Mouse (Mus musculus): ENCODE results near the gene Olfr787. TPM values are rescaled to one million over a fixed set of nuclear protein-coding genes. Genes with fewer than 3 reads are reported as not detected.

Olfr787 gene
- polyA plus RNA-seq, 1 experiment from 2014 or later: not detected

Other genes with a start within 250 kb of the Olfr787 start
- not detected in 2 replicates for gene Olfr774, start 225.7 kb upstream of the Olfr787 start, polyA plus RNA-seq (2014; fragmentation: Nextera tagmentation; extraction: Ambion mirVana)
- not detected in 2 replicates for gene Olfr775, start 213.4 kb upstream of the Olfr787 start, polyA plus RNA-seq (2014; fragmentation: Nextera tagmentation; extraction: Ambion mirVana)
- gene Olfr776, start 202.7 kb upstream of the Olfr787 start, polyA plus RNA-seq (2014; fragmentation: Nextera tagmentation; extraction: Ambion mirVana): not detected in 2 replicates
- not detected in 2 replicates for gene Olfr777, start 190.4 kb upstream of the Olfr787 start, polyA plus RNA-seq (2014; fragmentation: Nextera tagmentation; extraction: Ambion mirVana)
- gene Olfr780, start 143.7 kb upstream of the Olfr787 start, polyA plus RNA-seq (2014; fragmentation: Nextera tagmentation; extraction: Ambion mirVana): not detected in 2 replicates
- gene Olfr781, start 133.0 kb upstream of the Olfr787 start, polyA plus RNA-seq (2014; fragmentation: Nextera tagmentation; extraction: Ambion mirVana): not detected in 2 replicates
- not detected in 2 replicates for gene Olfr782, start 113.0 kb upstream of the Olfr787 start, polyA plus RNA-seq (2014; fragmentation: Nextera tagmentation; extraction: Ambion mirVana)
- gene Olfr784, start 77.8 kb upstream of the Olfr787 start, polyA plus RNA-seq (2014; fragmentation: Nextera tagmentation; extraction: Ambion mirVana): 0.09 TPM in 1 of 2 replicates, not detected in the other
- not detected in 2 replicates for gene Olfr785, start 56.4 kb upstream of the Olfr787 start, polyA plus RNA-seq (2014; fragmentation: Nextera tagmentation; extraction: Ambion mirVana)
- gene Olfr786, start 34.6 kb upstream of the Olfr787 start, polyA plus RNA-seq (2014; fragmentation: Nextera tagmentation; extraction: Ambion mirVana): not detected in 2 replicates
- gene Olfr788, start 9.1 kb downstream of the Olfr787 start, polyA plus RNA-seq (2014; fragmentation: Nextera tagmentation; extraction: Ambion mirVana): not detected in 2 replicates
- gene Olfr789, start 22.9 kb downstream of the Olfr787 start, polyA plus RNA-seq (2014; fragmentation: Nextera tagmentation; extraction: Ambion mirVana): not detected in 2 replicates
- gene Olfr790, start 36.6 kb downstream of the Olfr787 start, polyA plus RNA-seq (2014; fragmentation: Nextera tagmentation; extraction: Ambion mirVana): not detected in 2 replicates
- gene Olfr791, start 59.9 kb downstream of the Olfr787 start, polyA plus RNA-seq (2014; fragmentation: Nextera tagmentation; extraction: Ambion mirVana): not detected in 2 replicates
- not detected in 2 replicates for gene Olfr792, start 77.3 kb downstream of the Olfr787 start, polyA plus RNA-seq (2014; fragmentation: Nextera tagmentation; extraction: Ambion mirVana)
- gene Olfr794, start 105.8 kb downstream of the Olfr787 start, polyA plus RNA-seq (2014; fragmentation: Nextera tagmentation; extraction: Ambion mirVana): not detected in 2 replicates
- not detected in 2 replicates for gene Olfr796, start 150.7 kb downstream of the Olfr787 start, polyA plus RNA-seq (2014; fragmentation: Nextera tagmentation; extraction: Ambion mirVana)
- not detected in 2 replicates for gene Olfr798, start 166.1 kb downstream of the Olfr787 start, polyA plus RNA-seq (2014; fragmentation: Nextera tagmentation; extraction: Ambion mirVana)
- not detected in 2 replicates for gene Olfr799, start 175.6 kb downstream of the Olfr787 start, polyA plus RNA-seq (2014; fragmentation: Nextera tagmentation; extraction: Ambion mirVana)
- not detected in 2 replicates for gene Olfr800, start 195.8 kb downstream of the Olfr787 start, polyA plus RNA-seq (2014; fragmentation: Nextera tagmentation; extraction: Ambion mirVana)
- gene Olfr801, start 212.0 kb downstream of the Olfr787 start, polyA plus RNA-seq (2014; fragmentation: Nextera tagmentation; extraction: Ambion mirVana): not detected in 2 replicates
- gene Olfr802, start 226.3 kb downstream of the Olfr787 start, polyA plus RNA-seq (2014; fragmentation: Nextera tagmentation; extraction: Ambion mirVana): not detected in 2 replicates
- not detected in 2 replicates for gene Olfr803, start 232.4 kb downstream of the Olfr787 start, polyA plus RNA-seq (2014; fragmentation: Nextera tagmentation; extraction: Ambion mirVana)
- not detected in 2 replicates for gene Olfr804, start 241.3 kb downstream of the Olfr787 start, polyA plus RNA-seq (2014; fragmentation: Nextera tagmentation; extraction: Ambion mirVana)

All from forebrain, embryonic 14.5 days (tissue).